Mouse (Mus musculus) gastrocnemius, postnatal 36 days (tissue): ENCODE results near the gene Armc9. TPM values are rescaled to one million over a fixed set of nuclear protein-coding genes. Genes with fewer than 3 reads are reported as not detected.

ENCODE experiments used
- DNase-seq, 2 experiments: peaks; one replicate each; pipeline ENCODE4 v3.0.0; 2022
- intact Hi-C: fragments of 180-260 bp; cut with DNase I; formaldehyde crosslinking; loops from one replicate; pipeline ENCODE4 v1.15.1; 2025
- long read RNA-seq, 2 experiments: library from polyadenylated mRNA; stranded (forward); transcript quantifications; one replicate each; pipeline ENCODE4 v2.0.0; 2021
- total RNA-seq, 2 experiments: library from RNA; stranded (reverse); gene quantifications; 2 replicates each; pipeline ENCODE4 v1.2.3; 2021

Armc9 gene
- 1 to 10 TPM; 1.7 to 1.9 TPM for total RNA-seq
- long read RNA-seq, experiment 1, partial matches to known transcripts = 7 of 9 reads
- long read RNA-seq, experiment 1, other reads (novel, unspliced or antisense) = 1 of 9 reads
- long read RNA-seq, experiment 2, full-length matches to known transcripts = 2 of 12 reads
- long read RNA-seq, experiment 2, partial matches to known transcripts = 8 of 12 reads
- long read RNA-seq, experiment 2, other reads (novel, unspliced or antisense) = 2 of 12 reads

- peak; percentile 86 to 92 for DNase-seq
- intact Hi-C loops = no loop called here
Measured at GRCm38 (mm10) chr1:86154133-86154823, at the start of gene Armc9. Gene Armc9 (plus strand): TSS chr1:86154780.

- intact Hi-C loops = no loop called here
- DNase-seq = no peak
Measured at GRCm38 (mm10) chr1:86105054-86105453, 49.5 kb upstream of the Armc9 start.

GRCm38 (mm10) chr1:86111779-86112178, 42.8 kb upstream of the Armc9 start, which contains the start of gene Htr2b:
Gene Htr2b (minus strand): TSS chr1:86111970.
- intact Hi-C loops = no loop called here
- DNase-seq = no peak

- no peak for DNase-seq
- intact Hi-C loops = no loop called here
Measured at GRCm38 (mm10) chr1:86114141-86114540, 40.4 kb upstream of the Armc9 start.

DNA sequence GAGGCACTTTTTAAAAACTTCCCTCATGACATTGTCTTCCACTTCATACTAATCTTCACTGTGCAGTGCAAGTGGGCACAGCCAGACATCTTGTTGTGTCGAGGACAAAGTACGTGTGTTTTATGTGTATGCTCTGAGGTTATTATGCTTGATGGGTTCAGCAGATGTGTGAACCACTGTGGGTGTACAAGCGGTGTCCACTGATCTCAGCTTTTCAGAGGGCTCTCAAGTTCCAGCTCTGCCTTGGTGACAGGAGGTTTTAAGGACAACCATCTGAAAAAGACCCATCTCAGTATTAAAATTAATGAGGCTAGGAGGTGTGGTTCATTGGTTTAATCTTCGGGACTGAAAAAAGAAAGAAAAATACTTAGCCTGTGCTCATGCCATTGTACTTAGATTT, 35.0 kb upstream of the Armc9 start:
- DNase-seq = no peak
- intact Hi-C loops = no loop called here

- intact Hi-C loops = loop anchor here (5.0 kb wide), 1 partner anchor 34 kb away; no protein-coding TSS in a partner anchor
- DNase-seq = no peak
Measured at GRCm38 (mm10) chr1:86126036-86126435, 28.5 kb upstream of the Armc9 start.

GRCm38 (mm10) chr1:86133337-86133736, 21.2 kb upstream of the Armc9 start, which contains the start of gene Gm21972:
Gene Gm21972 (plus strand): TSS chr1:86133637.
- DNase-seq = no peak
- intact Hi-C loops = loop anchor here (5.0 kb wide), 1 partner anchor 56 kb away; no protein-coding TSS in a partner anchor

DNA sequence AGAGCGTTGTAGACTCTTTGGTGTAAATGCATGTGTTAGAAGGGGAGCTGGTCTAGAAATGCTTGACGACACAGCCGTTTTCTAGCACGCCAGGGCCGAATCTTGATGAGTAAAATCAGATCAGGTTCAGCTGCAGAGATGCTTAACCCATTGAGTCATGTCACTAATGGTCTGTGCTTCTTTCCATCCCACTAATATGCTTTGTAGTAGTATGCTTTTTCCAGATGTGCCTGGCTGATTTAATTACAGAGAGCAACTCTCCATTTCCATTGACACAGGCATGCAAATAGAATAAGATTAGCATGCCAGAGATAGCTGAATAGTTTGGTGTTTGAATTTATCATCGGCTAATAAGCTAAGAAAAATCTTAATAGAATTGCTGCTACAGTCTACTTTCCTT, 19.3 kb upstream of the Armc9 start:
- intact Hi-C loops = no loop called here
- DNase-seq = no peak

- intact Hi-C loops = no loop called here
Measured at GRCm38 (mm10) chr1:86141081-86141480, 13.5 kb upstream of the Armc9 start.

DNA sequence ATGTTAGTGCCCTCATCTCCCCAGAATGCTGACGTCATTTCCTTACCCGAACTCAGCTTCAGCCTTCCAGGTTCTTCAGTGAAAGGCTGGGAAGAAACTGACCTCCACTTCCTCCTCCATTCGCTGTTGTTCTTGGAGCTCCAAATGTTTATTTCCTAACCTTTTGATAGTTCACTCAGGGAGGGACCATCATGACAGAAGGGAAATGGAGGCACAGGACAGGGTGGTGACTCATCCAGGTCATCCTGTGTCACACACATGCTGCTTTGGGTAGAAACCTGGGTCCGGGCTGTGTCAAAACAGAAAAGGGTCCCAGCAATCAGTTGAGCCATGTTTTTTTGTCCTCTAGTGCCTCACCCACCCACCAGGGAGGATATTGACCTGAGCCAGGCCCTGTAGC, 11.4 kb upstream of the Armc9 start:
- intact Hi-C loops = no loop called here
- DNase-seq = no peak

More at GRCm38 (mm10) chr1:86141081-86141480, 13.5 kb upstream of the Armc9 start:
- DNase-seq = no peak

GRCm38 (mm10) chr1:86144001-86144944, 10.3 kb upstream of the Armc9 start:
- DNase-seq = no peak
- intact Hi-C loops = no loop called here

DNA sequence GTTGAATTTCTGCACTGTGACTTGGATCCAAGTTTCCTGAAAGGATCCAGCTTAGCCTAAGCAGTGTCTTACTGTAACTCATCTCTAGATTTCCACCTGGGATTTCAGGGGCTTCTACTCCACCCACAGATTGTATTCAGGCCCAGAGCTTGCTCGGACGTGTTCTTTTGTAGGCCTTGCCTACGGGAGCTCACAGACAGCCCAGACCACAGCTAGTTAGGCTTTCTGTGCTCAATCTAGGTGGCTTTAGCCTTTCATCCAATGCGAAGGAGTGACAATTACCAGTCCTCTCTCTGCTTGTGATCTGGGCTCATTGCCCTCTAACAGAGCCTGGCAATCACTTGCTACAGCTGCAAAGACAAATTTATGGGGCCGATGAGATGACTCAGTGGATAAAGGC, 8.3 kb upstream of the Armc9 start:
- intact Hi-C loops = no loop called here
- no peak for DNase-seq

GRCm38 (mm10) chr1:86147557-86147956, 7.0 kb upstream of the Armc9 start:
- DNase-seq = peak in 1 of 2 experiments; percentile 18
- intact Hi-C loops = no loop called here

DNA sequence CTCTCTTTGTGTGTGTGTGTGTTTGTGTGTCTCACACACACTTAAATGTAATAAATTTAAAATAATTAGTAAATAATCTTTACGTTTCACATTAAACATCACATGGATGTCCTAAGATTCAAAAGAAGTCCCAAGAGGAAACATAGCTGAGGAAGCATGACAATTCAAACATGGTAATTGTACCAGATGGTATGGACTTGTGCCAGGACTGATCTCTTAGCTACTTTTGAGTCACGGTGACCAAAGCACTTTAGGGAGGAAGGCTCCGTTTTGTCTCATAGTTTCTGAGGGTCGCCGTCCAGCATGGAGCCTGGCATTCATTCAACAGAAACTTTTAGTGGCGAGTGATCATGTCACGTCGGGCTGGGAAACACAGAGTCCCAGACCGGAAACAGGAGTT, 6.4 kb upstream of the Armc9 start:
- DNase-seq = no peak
- intact Hi-C loops = no loop called here

DNA sequence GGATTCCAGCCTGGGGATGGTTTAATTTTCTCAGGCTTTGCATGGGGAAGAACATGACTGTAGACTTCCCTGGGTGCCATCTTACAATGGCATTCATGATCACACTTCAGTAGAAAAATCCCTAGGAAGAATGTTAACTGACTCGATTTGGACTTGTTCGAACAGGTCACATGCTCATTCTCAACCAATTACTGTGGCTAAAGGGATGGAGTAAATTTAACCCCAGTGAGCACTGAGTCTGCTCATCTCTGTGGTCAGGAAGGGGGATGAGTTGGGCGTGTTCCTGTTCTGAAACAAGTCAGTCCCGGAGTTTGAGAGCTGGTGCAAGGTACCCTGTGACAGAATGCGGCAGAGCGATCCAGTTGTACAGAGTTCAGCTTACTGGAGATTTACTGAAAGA, 3.7 kb upstream of the Armc9 start:
- intact Hi-C loops = no loop called here

GRCm38 (mm10) chr1:86151376-86151775, 3.2 kb upstream of the Armc9 start:
- intact Hi-C loops = no loop called here
- no peak for DNase-seq

More for the DNA sequence above, 3.7 kb upstream of the Armc9 start:
- no peak for DNase-seq

DNA sequence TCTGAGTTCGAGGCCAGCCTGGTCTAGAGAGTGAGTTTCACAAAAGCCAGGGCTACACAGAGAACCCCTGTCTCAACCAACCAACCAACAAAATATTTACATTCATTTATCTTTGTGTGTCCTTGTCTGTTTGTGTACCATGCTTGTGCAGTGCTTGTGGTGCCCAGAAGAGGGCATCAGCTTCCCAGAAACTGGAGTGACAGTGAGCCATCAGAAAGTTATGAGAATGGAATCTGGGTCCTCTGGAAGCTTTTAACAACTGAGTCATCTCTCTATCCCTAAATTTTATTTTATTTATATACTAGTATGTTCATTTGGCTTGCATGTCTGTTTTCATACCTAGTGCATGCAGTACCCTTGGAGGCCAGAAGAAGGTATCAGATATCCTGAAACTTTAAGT, 2.0 kb upstream of the Armc9 start:
- intact Hi-C loops = no loop called here
- no peak for DNase-seq

DNA sequence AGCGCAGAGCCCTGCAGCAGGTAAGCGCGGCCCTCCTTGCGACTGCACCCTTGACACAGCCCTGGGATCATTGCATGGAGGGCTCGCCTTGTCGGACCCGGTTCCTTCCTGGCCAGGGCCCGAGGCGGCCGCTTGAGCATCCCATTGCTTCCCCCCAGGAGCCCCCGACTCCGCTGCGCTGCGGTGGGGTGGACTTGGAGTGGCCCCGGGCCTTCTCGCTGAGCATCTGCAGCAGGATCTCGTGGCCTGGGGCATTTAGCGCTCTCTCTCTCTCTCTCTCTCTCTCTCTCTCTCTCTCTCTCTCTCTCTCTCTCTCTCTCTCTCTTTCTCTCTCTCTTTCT, 214 bp downstream of the Armc9 start:
- intact Hi-C loops = no loop called here
- no peak for DNase-seq

- intact Hi-C loops = no loop called here
Measured at GRCm38 (mm10) chr1:86156075-86156474, 1.5 kb downstream of the Armc9 start.

DNA sequence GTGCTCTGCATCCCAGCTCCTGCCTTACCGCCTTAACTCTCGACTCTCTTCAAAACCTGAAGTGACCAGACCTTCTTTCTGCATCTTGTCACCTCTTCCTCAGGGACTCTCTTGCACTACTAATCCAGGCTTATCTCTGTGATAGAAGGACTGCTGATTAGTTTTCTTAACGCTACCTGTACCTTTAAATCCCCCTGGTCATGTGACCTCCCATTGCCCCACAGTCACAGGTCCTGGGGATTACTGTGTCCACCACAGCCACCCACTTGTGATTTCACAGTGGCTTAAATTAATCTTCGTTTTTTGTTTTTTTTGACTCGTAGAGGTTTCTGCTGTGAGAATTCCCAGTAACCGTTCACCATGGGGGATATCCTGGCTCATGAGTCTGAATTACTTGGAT, 2.0 kb downstream of the Armc9 start:
- DNase-seq = no peak
- intact Hi-C loops = no loop called here

More at GRCm38 (mm10) chr1:86156075-86156474, 1.5 kb downstream of the Armc9 start:
- no peak for DNase-seq

GRCm38 (mm10) chr1:86160059-86160458, 5.5 kb downstream of the Armc9 start:
- intact Hi-C loops = no loop called here
- no peak for DNase-seq
